Mouse (Mus musculus) ES-Bruce4 (cell line): ENCODE data around the gene Foxj2.

Source experiments
- CTCF ChIP-seq: IDR thresholded peaks from one replicate; pipeline ENCODE4 v1.8.1; 2011; ENCODE audit warnings: low read depth, low read length
- EP300 ChIP-seq: IDR thresholded peaks from 2 replicates; pipeline ENCODE4 v1.6.1; 2011; ENCODE audit warnings: low read depth, low read length; ENCODE audit not compliant: insufficient read depth
- POLR2A ChIP-seq: IDR thresholded peaks from one replicate; pipeline ENCODE4 v1.8.1; 2011; ENCODE audit warnings: low read length; ENCODE audit not compliant: insufficient read depth

DNA sequence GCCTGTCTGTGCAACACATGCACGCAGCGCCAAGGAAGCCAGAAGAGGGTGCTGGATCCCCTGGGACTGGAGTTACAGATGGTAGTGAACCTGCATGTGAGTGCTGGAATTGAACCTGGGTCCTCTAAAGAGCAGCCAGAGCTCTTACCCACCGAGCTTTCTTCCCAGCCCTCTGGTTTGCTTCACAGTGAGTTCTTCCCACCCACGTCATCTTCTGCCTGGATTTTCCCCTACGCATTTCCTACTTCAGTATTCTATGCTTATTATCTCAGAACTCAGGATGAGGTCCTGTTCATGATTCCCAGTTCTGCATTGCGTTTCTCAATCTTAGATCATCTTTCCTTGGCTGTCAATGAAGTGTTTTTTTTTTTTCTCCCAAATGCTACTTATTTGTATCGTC is 43.7 kb upstream of the Foxj2 start:
- TF ChIP-seq CTCF, result peak; percentile 20
- no peak for TF ChIP-seq EP300
- TF ChIP-seq POLR2A, result no peak
